Mouse (Mus musculus): Measurements from ENCODE around the gene Ybx2.

DNA sequence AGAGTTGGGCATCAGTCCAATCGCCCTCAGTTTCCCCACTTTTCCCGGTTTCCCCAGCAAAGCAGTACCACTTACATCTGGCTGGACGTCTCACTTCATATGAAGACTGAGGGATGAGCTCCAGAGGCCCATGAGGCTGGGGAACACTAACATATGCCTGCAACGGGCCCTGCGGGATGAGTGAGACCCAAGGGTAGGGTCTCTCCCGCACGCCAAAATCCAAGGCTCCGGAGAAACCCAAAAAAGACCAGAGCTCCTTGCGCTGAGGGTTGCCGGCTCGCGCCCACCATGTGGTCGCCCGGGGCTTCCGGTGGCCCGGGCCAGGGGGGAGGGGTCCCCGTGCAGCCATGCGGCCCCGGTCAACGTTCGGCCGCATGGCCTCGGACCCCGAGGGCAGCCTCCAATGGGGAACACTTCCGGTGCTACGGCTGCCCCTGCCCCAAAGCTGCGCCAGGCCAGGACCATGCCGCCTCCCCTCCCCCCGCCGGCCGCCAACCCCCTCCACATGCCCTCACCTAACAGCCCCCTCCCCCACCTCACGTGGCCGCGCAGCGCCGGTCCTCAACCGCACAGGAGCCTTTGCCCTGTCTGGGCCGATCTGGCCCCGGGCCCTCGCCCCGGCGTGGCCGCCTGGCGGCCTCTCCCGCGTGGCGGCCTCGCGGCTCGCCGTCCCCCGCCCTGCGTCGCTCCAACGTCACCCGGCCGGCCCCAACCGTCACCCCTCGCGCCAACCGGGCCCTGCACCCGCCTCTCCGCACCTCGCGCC, 15.1 kb upstream of the Ybx2 start:
- TF ChIP-seq CTCF (conservative IDR thresholded peaks at IDR 0.05; ENCODE audit: insufficient read depth, insufficient read length, low read depth, low read length): no peak
- no peak for TF ChIP-seq POLR2A (IDR thresholded peaks at IDR 0.05; ENCODE audit: low read depth, low read length)
